Mouse (Mus musculus) forebrain, embryonic 11.5 days (tissue): Measurements from ENCODE around the gene Avpr1b. TPM values are rescaled to one million over a fixed set of nuclear protein-coding genes. Genes with fewer than 3 reads are reported as not detected.

ENCODE experiments used
- ATAC-seq: fragments of 200-750 bp; cut with Nextera tagmentation; replicated peaks from 2 replicates; pipeline ENCODE4 v1.8.0; 2017; ENCODE audit warnings: moderate TSS enrichment; ENCODE audit not compliant: low FRiP score
- DNase-seq: peaks from one replicate; pipeline ENCODE4 v3.0.0-alpha.2; 2017; ENCODE audit warnings: low spot score
- H3K27ac ChIP-seq: fragments of 300-500 bp; sonication (generic); 2 replicates; pipeline ENCODE4 v1.5.1; 2014; ENCODE audit warnings: low read depth, low read length
- H3K27me3 ChIP-seq: fragments of 300-500 bp; sonication (generic); 2 replicates; pipeline ENCODE4 v1.6.1; 2014; ENCODE audit warnings: mild to moderate bottlenecking, low read length, mixed read lengths; ENCODE audit not compliant: control insufficient read depth, insufficient read depth
- H3K36me3 ChIP-seq: fragments of 300-500 bp; sonication (generic); 2 replicates; pipeline ENCODE4 v1.6.1; 2014; ENCODE audit warnings: mild to moderate bottlenecking, low read length, moderate library complexity, mixed read lengths; ENCODE audit not compliant: control insufficient read depth, insufficient read depth
- H3K4me1 ChIP-seq: fragments of 300-500 bp; sonication (generic); replicated peaks from 2 replicates; pipeline ENCODE4 v1.6.1; 2014; ENCODE audit warnings: low read length, mixed read lengths; ENCODE audit not compliant: control insufficient read depth, insufficient read depth
- H3K4me2 ChIP-seq: fragments of 300-500 bp; sonication (generic); 2 replicates; pipeline ENCODE4 v1.6.1; 2014; ENCODE audit warnings: low read depth, mild to moderate bottlenecking, low read length, moderate library complexity, mixed read lengths; ENCODE audit not compliant: severe bottlenecking
- H3K4me3 ChIP-seq: fragments of 300-500 bp; sonication (generic); 2 replicates; pipeline ENCODE4 v1.5.1; 2014; ENCODE audit warnings: low read depth, low read length
- H3K9ac ChIP-seq: fragments of 300-500 bp; sonication (generic); 2 replicates; pipeline ENCODE4 v1.6.1; 2014; ENCODE audit warnings: low read length
- H3K9me3 ChIP-seq: fragments of 300-500 bp; sonication (generic); 2 replicates; pipeline ENCODE4 v1.6.1; 2016; ENCODE audit warnings: low read length, mixed read lengths; ENCODE audit not compliant: control insufficient read depth
- WGBS: fragments of 180-500 bp; shearing (Covaris S2); extraction: QIAGEN DNeasy Blood & Tissue Kit; methylation state at CpG from one replicate; pipeline ENCODE4 v1.1.7; 2014; 5-methylcytosine and 5-hydroxymethylcytosine counted together
- polyA plus RNA-seq: library from polyadenylated mRNA; unstranded; fragments of >200 nt; fragmentation: Nextera tagmentation; extraction: Ambion mirVana; gene quantifications from 2 replicates; pipeline ENCODE4 v1.2.1, GENCODE M21; 2014

Avpr1b gene
- polyA plus RNA-seq, 1 experiment from 2014 or later: 0.09 TPM

GRCm38 (mm10) chr1:131573721-131574120 lies 25.3 kb upstream of the Avpr1b start:
- no peaks in the 10 kb centered on the region for H3K27me3 ChIP-seq
- H3K9me3 ChIP-seq: no peaks in the 10 kb centered on the region
- H3K4me3 ChIP-seq: no peak overlapping the region
- ATAC-seq: 0 out of 2 replicates have a peak, but pooled peaks have one; percentile 55
- WGBS: 94% methylated on average over 14 of the region's 14 CpGs
- H3K27ac ChIP-seq: no peak overlapping the region
- no peak overlapping the region for H3K9ac ChIP-seq
- H3K4me2 ChIP-seq: no peak overlapping the region
- H3K4me1 ChIP-seq: no peaks in the 10 kb centered on the region
- DNase-seq: peak; percentile 57
- no peaks in the 10 kb centered on the region for H3K36me3 ChIP-seq

GRCm38 (mm10) chr1:131578943-131579680 lies 19.9 kb upstream of the Avpr1b start:
- no peak for DNase-seq
- Histone ChIP-seq H3K4me1 (no peaks in the 10 kb centered on the region), H3K27me3 (no peaks in the 10 kb centered on the region), H3K4me3 (no peak overlapping the region), H3K9me3 (no peaks in the 10 kb centered on the region), H3K27ac (no peak overlapping the region), H3K36me3 (no peaks in the 10 kb centered on the region), H3K9ac (no peak overlapping the region), H3K4me2 (no peak overlapping the region)
- 90% methylated on average over 17 of the region's 17 CpGs for WGBS
- no peak for ATAC-seq

- Histone ChIP-seq H3K27me3 (no peaks in the 10 kb centered on the region), H3K4me2 (no peak overlapping the region), H3K9ac (no peak overlapping the region), H3K4me3 (no peak overlapping the region), H3K9me3 (no peaks in the 10 kb centered on the region), H3K27ac (no peak overlapping the region), H3K4me1 (no peaks in the 10 kb centered on the region), H3K36me3 (no peaks in the 10 kb centered on the region)
- no peak for DNase-seq
- 64% methylated on average over 4 of the region's 4 CpGs for WGBS
- no peak for ATAC-seq
These were observed 18.6 kb upstream of the Avpr1b start for GRCm38 (mm10) chr1:131580389-131580788.

GRCm38 (mm10) chr1:131583598-131583997 lies 15.4 kb upstream of the Avpr1b start:
- DNase-seq: no peak
- Histone ChIP-seq H3K9ac (no peak overlapping the region), H3K9me3 (no peaks in the 10 kb centered on the region), H3K4me3 (no peak overlapping the region), H3K27ac (no peak overlapping the region), H3K27me3 (no peaks in the 10 kb centered on the region), H3K36me3 (no peaks in the 10 kb centered on the region), H3K4me1 (no peaks in the 10 kb centered on the region), H3K4me2 (no peak overlapping the region)
- no peak for ATAC-seq
- WGBS: 89% methylated on average over 3 of the region's 3 CpGs

GRCm38 (mm10) chr1:131586836-131587235 lies 12.2 kb upstream of the Avpr1b start:
- 92% methylated on average over 8 of the region's 8 CpGs for WGBS
- DNase-seq (no peak), ATAC-seq (no peak)
- no peak overlapping the region for H3K4me2 ChIP-seq
- no peak overlapping the region for H3K4me3 ChIP-seq
- no peaks in the 10 kb centered on the region for H3K4me1 ChIP-seq
- no peaks in the 10 kb centered on the region for H3K9me3 ChIP-seq
- no peak overlapping the region for H3K9ac ChIP-seq
- no peak overlapping the region for H3K27ac ChIP-seq
- no peaks in the 10 kb centered on the region for H3K36me3 ChIP-seq
- H3K27me3 ChIP-seq: no peaks in the 10 kb centered on the region

GRCm38 (mm10) chr1:131600314-131600713 lies 1.3 kb downstream of the Avpr1b start:
- no peaks in the 10 kb centered on the region for H3K36me3 ChIP-seq
- no peak overlapping the region for H3K4me2 ChIP-seq
- H3K4me3 ChIP-seq: no peak overlapping the region
- no peak overlapping the region for H3K9ac ChIP-seq
- DNase-seq (no peak), ATAC-seq (no peak)
- peaks cover 2% of the 10 kb centered on the region; the same call in 1 of the 2 replicates for H3K27me3 ChIP-seq
- no peak overlapping the region for H3K27ac ChIP-seq
- H3K4me1 ChIP-seq: no peaks in the 10 kb centered on the region
- WGBS: 33% methylated on average over 11 of the region's 11 CpGs
- no peaks in the 10 kb centered on the region for H3K9me3 ChIP-seq

GRCm38 (mm10) chr1:131606719-131607118 lies 7.7 kb downstream of the Avpr1b start:
- H3K27ac ChIP-seq: no peak overlapping the region
- DNase-seq (no peak), ATAC-seq (no peak)
- H3K4me3 ChIP-seq: no peak overlapping the region
- no peaks in the 10 kb centered on the region for H3K4me1 ChIP-seq
- H3K9me3 ChIP-seq: no peaks in the 10 kb centered on the region
- 89% methylated on average over 2 of the region's 2 CpGs for WGBS
- H3K4me2 ChIP-seq: no peak overlapping the region
- H3K36me3 ChIP-seq: no peaks in the 10 kb centered on the region
- H3K9ac ChIP-seq: no peak overlapping the region
- H3K27me3 ChIP-seq: no peaks in the 10 kb centered on the region

GRCm38 (mm10) chr1:131612556-131613155 lies 13.6 kb downstream of the Avpr1b start:
- Histone ChIP-seq H3K4me1 (no peaks in the 10 kb centered on the region), H3K4me2 (no peak overlapping the region), H3K36me3 (no peaks in the 10 kb centered on the region), H3K4me3 (no peak overlapping the region), H3K9ac (no peak overlapping the region), H3K27me3 (no peaks in the 10 kb centered on the region), H3K9me3 (no peaks in the 10 kb centered on the region), H3K27ac (no peak overlapping the region)
- ATAC-seq (no peak), DNase-seq (no peak)
- WGBS: 66% methylated on average over 4 of the region's 4 CpGs
